Mouse (Mus musculus): Measurements from ENCODE around the gene Cd2.

- TF ChIP-seq EP300 (IDR thresholded peaks at IDR 0.05; ENCODE audit: low read depth) (no peak), CTCF (IDR thresholded peaks at IDR 0.05; ENCODE audit: low read depth) (no peak)
These were observed 4.3 kb downstream of the Cd2 start for GRCm38 (mm10) chr3:101283441-101283840.

Data from liver, postnatal 0 days (tissue).